Mouse (Mus musculus): ENCODE measurements around the gene Lamtor3. TPM values are rescaled to one million over a fixed set of nuclear protein-coding genes. Genes with fewer than 3 reads are reported as not detected.

Gene Lamtor3
- polyA plus RNA-seq, 1 experiment from 2014 or later, result 112 TPM

DNA sequence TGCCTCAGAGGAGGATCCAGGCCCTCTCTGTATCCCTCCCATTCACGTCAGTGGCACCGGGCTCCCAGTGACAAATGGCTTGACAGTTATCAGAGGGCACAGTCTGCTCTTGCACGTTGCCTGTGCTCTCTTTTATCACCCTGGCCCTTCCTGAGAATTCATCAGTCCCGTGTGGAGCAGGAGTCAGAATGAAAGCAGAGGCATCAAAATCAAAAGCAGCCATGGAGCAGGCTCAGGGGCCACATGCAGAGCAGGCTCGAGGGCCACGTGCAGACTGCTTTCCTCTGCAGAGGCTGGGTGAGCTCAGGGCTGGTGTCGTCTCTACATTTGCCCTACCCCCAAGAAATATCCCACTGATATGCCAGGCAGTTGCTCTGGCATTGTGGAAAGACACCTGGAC lies 33.5 kb downstream of the Lamtor3 start:
- no peak overlapping the region for H3K4me2 ChIP-seq (ENCODE audit: low read depth, low read length)
- no peaks in the 10 kb centered on the region for H3K27me3 ChIP-seq (replicated peaks; ENCODE audit: control insufficient read depth, insufficient read depth, low read length)
- H3K9ac ChIP-seq (ENCODE audit: low read depth, low read length), result no peak overlapping the region
- DNase-seq (ENCODE audit: low spot score), result no peak
- no peak for ATAC-seq (ENCODE audit: low read depth)
- H3K4me3 ChIP-seq (ENCODE audit: low read depth, low read length), result no peak overlapping the region
- peak overlapping the region; percentile 44; the same call in 1 of the 2 replicates for H3K27ac ChIP-seq (replicated peaks; ENCODE audit: low read depth, low read length)
- 47% methylated on average over 7 of the region's 7 CpGs for WGBS
- H3K4me1 ChIP-seq (ENCODE audit: control insufficient read depth, insufficient read depth, low read length), result peaks cover 26% of the 10 kb centered on the region
- no peaks in the 10 kb centered on the region for H3K9me3 ChIP-seq (ENCODE audit: control insufficient read depth, low read length)
- no peaks in the 10 kb centered on the region for H3K36me3 ChIP-seq (ENCODE audit: control insufficient read depth, insufficient read depth, low read length)

DNA sequence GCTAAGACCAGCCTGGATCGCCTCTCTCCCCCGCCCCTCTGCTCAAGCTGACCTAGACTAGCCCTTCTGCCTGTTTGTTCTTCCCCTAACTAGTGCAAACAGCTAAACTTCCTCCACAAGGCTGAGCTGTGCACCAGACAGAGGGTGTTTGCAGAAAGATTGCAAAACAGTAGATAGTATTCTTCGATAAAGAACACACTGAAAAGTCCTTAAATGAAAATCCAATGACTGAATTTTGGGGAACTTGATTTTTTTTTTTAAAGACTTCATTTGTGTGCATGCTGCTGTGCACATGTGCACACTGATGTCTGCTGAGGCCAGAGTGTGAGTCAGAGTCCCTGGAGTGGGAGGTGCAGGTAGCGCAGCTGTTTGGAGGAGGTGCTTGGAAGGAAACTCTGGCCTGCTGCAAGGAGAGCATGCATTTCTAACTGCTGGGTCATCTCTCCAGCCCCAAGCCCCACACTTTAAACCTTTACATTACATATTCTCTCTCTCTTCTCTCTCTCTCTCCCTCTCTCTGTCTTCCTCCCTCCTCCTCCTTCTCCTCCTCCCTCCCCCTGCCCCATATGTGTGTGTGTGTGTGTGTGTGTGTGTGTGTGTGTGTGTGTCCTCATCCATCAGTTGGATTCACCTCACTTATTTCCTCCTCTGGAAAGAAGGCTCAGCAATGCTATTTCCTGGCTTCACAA lies 34.1 kb downstream of the Lamtor3 start:
- no peak overlapping the region for H3K4me3 ChIP-seq (ENCODE audit: low read depth, low read length)
- 56% methylated on average over 4 of the region's 4 CpGs for WGBS
- ATAC-seq (ENCODE audit: low read depth) (peak; percentile 82; the same call in 1 of the 2 replicates), DNase-seq (ENCODE audit: low spot score) (peak; percentile 78)
- H3K9me3 ChIP-seq (ENCODE audit: control insufficient read depth, low read length), result no peaks in the 10 kb centered on the region
- H3K4me2 ChIP-seq (ENCODE audit: low read depth, low read length), result no peak overlapping the region
- peaks cover 26% of the 10 kb centered on the region for H3K4me1 ChIP-seq (ENCODE audit: control insufficient read depth, insufficient read depth, low read length)
- H3K27me3 ChIP-seq (replicated peaks; ENCODE audit: control insufficient read depth, insufficient read depth, low read length), result no peaks in the 10 kb centered on the region
- no peak overlapping the region for H3K9ac ChIP-seq (ENCODE audit: low read depth, low read length)
- no peaks in the 10 kb centered on the region for H3K36me3 ChIP-seq (ENCODE audit: control insufficient read depth, insufficient read depth, low read length)
- peak overlapping the region; percentile 44 for H3K27ac ChIP-seq (replicated peaks; ENCODE audit: low read depth, low read length)

DNA sequence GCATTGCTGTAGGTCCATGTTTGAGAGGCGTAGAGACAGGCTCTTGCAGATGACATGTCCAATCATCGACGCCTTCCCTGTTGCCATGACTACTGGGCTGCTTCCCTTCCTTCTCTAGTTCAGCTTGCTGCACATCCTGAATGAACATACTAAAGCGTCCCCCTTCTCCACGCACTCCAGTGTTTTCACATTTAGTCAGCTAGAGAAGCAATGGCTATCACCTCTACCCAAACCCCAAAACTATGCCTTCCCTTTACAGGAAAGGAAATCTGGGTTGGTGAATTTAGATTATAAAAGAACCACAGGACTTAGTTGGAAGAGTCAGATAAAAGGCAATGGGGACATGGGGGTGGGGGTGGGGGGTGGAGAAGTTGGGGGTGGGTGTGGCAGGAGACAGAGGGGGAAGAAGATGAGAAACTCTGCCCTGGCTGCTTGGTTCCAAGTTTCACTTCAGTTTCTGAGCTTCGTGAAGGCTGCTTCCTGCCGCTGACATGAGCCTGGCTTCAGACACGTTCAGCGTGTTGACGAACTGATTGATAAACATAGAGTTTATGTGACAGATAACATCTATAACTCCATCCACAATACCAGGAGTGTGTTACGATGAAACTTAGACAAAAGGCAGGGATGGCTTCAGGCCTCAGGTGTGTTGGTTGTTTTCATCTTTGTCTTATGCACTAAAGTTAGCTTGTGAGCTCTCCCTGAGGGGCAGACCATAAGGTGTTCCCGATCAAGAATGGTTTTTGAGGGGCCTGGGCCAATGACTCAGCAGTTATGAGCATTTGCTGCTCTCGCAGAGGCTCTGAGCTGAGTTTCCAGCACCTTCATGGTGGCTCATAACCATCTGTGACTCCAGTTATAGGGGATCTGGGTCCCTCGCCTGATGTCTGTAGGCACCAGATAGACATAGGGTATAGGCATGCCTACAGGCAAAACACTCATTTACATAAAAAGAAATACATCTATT lies 34.9 kb downstream of the Lamtor3 start:
- H3K36me3 ChIP-seq (ENCODE audit: control insufficient read depth, insufficient read depth, low read length), result no peaks in the 10 kb centered on the region
- DNase-seq (ENCODE audit: low spot score) (peak; percentile 79), ATAC-seq (ENCODE audit: low read depth) (peak; percentile 59; the same call in 1 of the 2 replicates)
- H3K4me1 ChIP-seq (ENCODE audit: control insufficient read depth, insufficient read depth, low read length), result peaks cover 26% of the 10 kb centered on the region
- no peak overlapping the region for H3K4me2 ChIP-seq (ENCODE audit: low read depth, low read length)
- H3K27me3 ChIP-seq (replicated peaks; ENCODE audit: control insufficient read depth, insufficient read depth, low read length), result no peaks in the 10 kb centered on the region
- peak overlapping the region; percentile 44 for H3K27ac ChIP-seq (replicated peaks; ENCODE audit: low read depth, low read length)
- H3K9ac ChIP-seq (ENCODE audit: low read depth, low read length), result no peak overlapping the region
- H3K9me3 ChIP-seq (ENCODE audit: control insufficient read depth, low read length), result no peaks in the 10 kb centered on the region
- H3K4me3 ChIP-seq (ENCODE audit: low read depth, low read length), result no peak overlapping the region
- WGBS, result 65% methylated on average over 14 of the region's 14 CpGs

DNA sequence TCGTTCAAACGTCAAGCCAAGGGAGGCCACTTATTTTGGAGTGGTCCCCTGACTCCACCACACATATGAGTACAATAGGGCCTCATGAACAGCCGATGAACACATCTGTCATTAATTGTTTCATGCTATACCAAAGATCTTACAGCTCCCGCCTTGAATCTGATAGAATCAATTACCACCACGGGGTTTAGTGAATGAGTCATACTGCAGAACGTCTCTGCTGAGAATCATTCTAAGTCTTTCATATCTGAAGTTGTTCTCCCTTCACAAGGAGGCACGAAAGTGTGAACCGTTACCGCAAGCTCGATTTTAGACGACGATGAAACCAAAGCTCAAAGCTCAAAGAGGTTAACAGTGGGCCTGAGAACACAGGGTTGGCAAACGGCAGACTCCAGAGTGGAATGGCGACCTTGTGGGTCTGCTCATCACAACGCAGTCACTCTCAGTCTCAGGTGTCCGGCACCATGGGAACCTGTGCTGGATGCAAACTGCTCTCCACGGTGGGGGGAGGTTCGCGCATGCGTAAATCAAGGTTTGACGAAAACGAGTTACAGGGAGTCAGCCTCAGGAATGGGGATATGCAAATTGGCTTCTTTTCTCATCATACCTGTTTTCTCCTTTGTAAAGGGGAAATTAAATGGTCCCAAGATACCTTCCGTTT lies 36.1 kb downstream of the Lamtor3 start:
- DNase-seq (ENCODE audit: low spot score) (peak; percentile 39), ATAC-seq (ENCODE audit: low read depth) (no peak)
- Histone ChIP-seq H3K9me3 (ENCODE audit: control insufficient read depth, low read length) (no peaks in the 10 kb centered on the region), H3K9ac (ENCODE audit: low read depth, low read length) (no peak overlapping the region), H3K27me3 (replicated peaks; ENCODE audit: control insufficient read depth, insufficient read depth, low read length) (no peaks in the 10 kb centered on the region), H3K4me2 (ENCODE audit: low read depth, low read length) (no peak overlapping the region), H3K4me3 (ENCODE audit: low read depth, low read length) (no peak overlapping the region), H3K36me3 (ENCODE audit: control insufficient read depth, insufficient read depth, low read length) (no peaks in the 10 kb centered on the region), H3K27ac (replicated peaks; ENCODE audit: low read depth, low read length) (no peak overlapping the region), H3K4me1 (ENCODE audit: control insufficient read depth, insufficient read depth, low read length) (peaks cover 26% of the 10 kb centered on the region)
- WGBS, result 57% methylated on average over 23 of the region's 23 CpGs

DNA sequence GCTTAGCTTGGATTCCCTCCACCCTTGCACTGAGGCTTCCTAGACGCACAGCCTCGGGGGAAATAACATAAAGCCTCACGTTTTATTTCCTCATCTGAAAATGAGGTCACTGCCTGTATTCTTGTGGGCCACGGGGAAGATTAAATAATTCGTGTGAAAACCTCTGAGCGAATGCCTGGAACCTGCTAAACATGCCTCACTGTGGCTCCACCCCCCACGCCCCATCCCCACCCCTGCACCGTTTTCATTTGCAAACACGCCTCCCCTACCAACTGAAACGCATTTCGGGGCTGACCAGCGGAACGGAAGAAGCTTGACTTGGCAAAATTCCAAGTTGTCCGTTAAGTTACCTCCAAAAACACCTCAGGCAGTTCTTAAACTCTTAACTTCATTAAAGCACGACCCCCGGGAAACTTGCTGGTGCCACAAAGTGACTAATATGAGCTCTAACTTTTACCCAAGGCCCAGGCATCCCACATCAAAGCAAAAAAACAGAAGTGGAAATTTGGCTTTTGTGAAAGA lies 37.3 kb downstream of the Lamtor3 start:
- Histone ChIP-seq H3K27me3 (replicated peaks; ENCODE audit: control insufficient read depth, insufficient read depth, low read length) (no peaks in the 10 kb centered on the region), H3K4me1 (ENCODE audit: control insufficient read depth, insufficient read depth, low read length) (peaks cover 26% of the 10 kb centered on the region), H3K36me3 (ENCODE audit: control insufficient read depth, insufficient read depth, low read length) (no peaks in the 10 kb centered on the region), H3K4me2 (ENCODE audit: low read depth, low read length) (peak overlapping the region; percentile 42), H3K9ac (ENCODE audit: low read depth, low read length) (no peak overlapping the region), H3K9me3 (ENCODE audit: control insufficient read depth, low read length) (no peaks in the 10 kb centered on the region), H3K27ac (replicated peaks; ENCODE audit: low read depth, low read length) (no peak overlapping the region), H3K4me3 (ENCODE audit: low read depth, low read length) (peak overlapping the region; percentile 10)
- 14% methylated on average over 16 of the region's 16 CpGs for WGBS
- ATAC-seq (ENCODE audit: low read depth) (peak; percentile 50; the same call in 1 of the 2 replicates), DNase-seq (ENCODE audit: low spot score) (peak; percentile 78)

DNA sequence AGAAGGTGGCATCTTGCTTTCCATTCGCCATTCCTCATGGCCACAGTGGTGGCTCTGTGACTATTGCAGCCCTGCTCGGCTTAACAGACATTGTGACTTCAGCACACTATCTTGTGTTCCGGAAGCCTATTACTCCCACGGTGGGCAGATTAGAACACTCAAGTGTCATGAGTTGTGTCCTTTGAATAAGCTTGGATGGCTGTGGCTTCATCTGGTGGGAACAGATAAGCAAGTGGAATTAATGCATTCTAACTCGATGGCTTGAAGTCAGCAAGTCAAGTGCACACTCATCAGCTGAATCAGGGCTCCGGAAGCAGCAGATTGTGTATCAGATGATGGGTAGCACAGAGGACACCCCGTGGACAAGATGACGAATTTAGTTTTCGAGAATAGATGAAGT lies 39.6 kb downstream of the Lamtor3 start:
- H3K4me3 ChIP-seq (ENCODE audit: low read depth, low read length), result no peak overlapping the region
- WGBS, result 86% methylated on average over 9 of the region's 9 CpGs
- no peak for ATAC-seq (ENCODE audit: low read depth)

DNA sequence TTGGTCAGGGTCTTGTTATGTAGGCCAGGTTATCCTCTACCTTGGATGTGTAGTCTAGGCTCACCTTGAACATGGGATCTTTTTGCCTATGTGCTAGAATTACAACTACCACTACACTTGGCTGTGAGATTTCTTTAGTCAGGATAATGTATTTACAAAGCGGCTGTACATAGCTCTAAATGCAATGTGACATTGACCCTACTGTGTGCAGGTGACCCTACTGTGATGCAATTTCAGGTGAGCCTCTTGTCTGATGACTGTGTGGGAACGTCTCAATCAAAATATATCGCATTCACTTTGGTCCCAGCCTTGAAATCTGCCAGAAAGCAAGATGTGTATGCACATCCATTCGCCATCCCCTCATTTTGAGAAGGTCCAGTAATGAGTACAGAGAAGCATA lies 40.0 kb downstream of the Lamtor3 start:
- Histone ChIP-seq H3K4me1 (ENCODE audit: control insufficient read depth, insufficient read depth, low read length) (peaks cover 16% of the 10 kb centered on the region; the same call in 1 of the 2 replicates), H3K4me3 (ENCODE audit: low read depth, low read length) (no peak overlapping the region), H3K27me3 (replicated peaks; ENCODE audit: control insufficient read depth, insufficient read depth, low read length) (no peaks in the 10 kb centered on the region), H3K9ac (ENCODE audit: low read depth, low read length) (no peak overlapping the region), H3K4me2 (ENCODE audit: low read depth, low read length) (no peak overlapping the region), H3K9me3 (ENCODE audit: control insufficient read depth, low read length) (no peaks in the 10 kb centered on the region), H3K36me3 (ENCODE audit: control insufficient read depth, insufficient read depth, low read length) (no peaks in the 10 kb centered on the region), H3K27ac (replicated peaks; ENCODE audit: low read depth, low read length) (no peak overlapping the region)
- no peak for ATAC-seq (ENCODE audit: low read depth)
- DNase-seq (ENCODE audit: low spot score), result no peak
- 93% methylated on average over 4 of the region's 4 CpGs for WGBS

More for the DNA sequence above, 39.6 kb downstream of the Lamtor3 start:
- DNase-seq (ENCODE audit: low spot score), result no peak
- no peaks in the 10 kb centered on the region for H3K27me3 ChIP-seq (replicated peaks; ENCODE audit: control insufficient read depth, insufficient read depth, low read length)
- no peaks in the 10 kb centered on the region for H3K36me3 ChIP-seq (ENCODE audit: control insufficient read depth, insufficient read depth, low read length)
- no peak overlapping the region for H3K9ac ChIP-seq (ENCODE audit: low read depth, low read length)
- H3K9me3 ChIP-seq (ENCODE audit: control insufficient read depth, low read length), result no peaks in the 10 kb centered on the region
- H3K27ac ChIP-seq (replicated peaks; ENCODE audit: low read depth, low read length), result no peak overlapping the region
- H3K4me2 ChIP-seq (ENCODE audit: low read depth, low read length), result no peak overlapping the region
- peaks cover 19% of the 10 kb centered on the region; the same call in 1 of the 2 replicates for H3K4me1 ChIP-seq (ENCODE audit: control insufficient read depth, insufficient read depth, low read length)

DNA sequence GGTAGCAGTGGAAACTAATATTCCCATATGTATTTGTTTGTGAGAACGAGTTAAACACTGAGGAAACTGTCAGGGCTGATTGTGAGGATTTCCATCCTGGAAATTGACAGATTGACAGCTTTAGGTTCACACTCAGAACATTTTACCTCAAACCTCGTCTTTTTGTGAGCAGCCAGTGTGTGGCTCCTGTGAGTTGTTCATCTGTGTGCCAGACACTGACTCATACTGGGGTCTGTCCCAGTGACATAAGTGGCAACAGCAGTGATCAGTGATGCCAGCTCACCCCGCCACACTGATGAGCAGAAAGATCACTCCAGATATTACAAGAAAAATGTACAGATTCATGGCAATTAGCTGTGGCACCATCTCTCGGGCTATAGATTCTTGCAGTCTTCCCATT lies 41.1 kb downstream of the Lamtor3 start:
- ATAC-seq (ENCODE audit: low read depth), result no peak
- no peak overlapping the region for H3K27ac ChIP-seq (replicated peaks; ENCODE audit: low read depth, low read length)

More for the DNA sequence above, 41.1 kb downstream of the Lamtor3 start:
- Histone ChIP-seq H3K4me2 (ENCODE audit: low read depth, low read length) (no peak overlapping the region), H3K9ac (ENCODE audit: low read depth, low read length) (no peak overlapping the region), H3K27me3 (replicated peaks; ENCODE audit: control insufficient read depth, insufficient read depth, low read length) (no peaks in the 10 kb centered on the region), H3K36me3 (ENCODE audit: control insufficient read depth, insufficient read depth, low read length) (no peaks in the 10 kb centered on the region), H3K4me3 (ENCODE audit: low read depth, low read length) (no peak overlapping the region), H3K4me1 (ENCODE audit: control insufficient read depth, insufficient read depth, low read length) (peaks cover 13% of the 10 kb centered on the region; the same call in 1 of the 2 replicates), H3K9me3 (ENCODE audit: control insufficient read depth, low read length) (no peaks in the 10 kb centered on the region)
- WGBS, result 72% methylated on average over 4 of the region's 4 CpGs
- DNase-seq (ENCODE audit: low spot score), result no peak

All from embryonic facial prominence, embryonic 14.5 days (tissue).